Mouse (Mus musculus) neural tube, embryonic 10.5 days (tissue): Measurements from ENCODE around the gene Gm44965.

Source experiments
- DNase-seq: peaks from one replicate; pipeline ENCODE4 v3.0.0-alpha.2; 2017; ENCODE audit warnings: low spot score; ENCODE audit errors: extremely low spot score

Gene Gm44965

DNA sequence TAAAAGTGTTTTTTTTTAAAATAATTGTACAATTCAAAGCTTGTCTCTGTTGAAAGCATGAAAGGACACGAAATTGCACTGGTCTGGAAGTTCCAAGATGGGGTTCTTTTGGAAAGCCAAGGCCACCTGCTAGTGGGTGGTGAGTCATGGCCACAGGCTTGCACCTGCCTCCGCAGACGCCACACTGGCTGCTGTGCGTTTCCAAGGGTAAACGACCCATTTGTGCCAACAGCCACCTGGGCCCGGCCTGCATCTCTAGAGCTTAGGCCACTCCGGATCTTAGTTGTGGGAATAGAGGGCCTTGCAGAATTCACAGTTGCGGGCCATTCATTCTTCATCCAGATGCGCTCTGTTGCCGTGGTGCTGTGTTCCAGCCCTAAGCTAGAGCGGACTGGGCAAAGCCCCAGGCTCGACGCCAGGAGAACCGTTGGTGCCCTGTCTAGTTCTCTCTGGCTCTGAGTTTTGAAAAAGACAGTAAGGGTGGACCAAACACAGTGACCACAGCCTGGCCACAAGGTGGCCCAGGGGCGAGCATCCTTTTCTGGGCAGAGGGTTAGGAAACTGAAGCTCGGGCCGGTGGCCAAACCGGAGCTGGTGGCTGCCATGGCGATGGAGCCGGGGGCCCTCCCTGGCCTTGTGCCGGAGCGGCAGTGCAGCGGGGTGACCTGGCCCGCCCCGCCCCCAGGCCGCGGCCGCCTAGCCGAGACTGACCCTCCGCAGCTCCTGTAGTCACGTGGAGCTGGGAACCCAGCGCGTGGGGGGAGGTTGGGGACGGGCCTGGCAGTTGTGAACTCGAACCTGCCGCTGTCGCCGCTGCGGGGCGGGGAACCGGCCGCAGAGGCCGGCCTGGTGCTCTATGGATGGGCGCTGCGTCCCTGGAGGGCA is at the start of gene Gm44965, which contains the start of gene Repin1:
Gene Gm44965 (plus strand): TSS at position 784 of the 885 bp plus-strand sequence.
Gene Repin1 (plus strand): TSS at position 726 of the 885 bp plus-strand sequence.
- DNase-seq: peak; percentile 93

DNA sequence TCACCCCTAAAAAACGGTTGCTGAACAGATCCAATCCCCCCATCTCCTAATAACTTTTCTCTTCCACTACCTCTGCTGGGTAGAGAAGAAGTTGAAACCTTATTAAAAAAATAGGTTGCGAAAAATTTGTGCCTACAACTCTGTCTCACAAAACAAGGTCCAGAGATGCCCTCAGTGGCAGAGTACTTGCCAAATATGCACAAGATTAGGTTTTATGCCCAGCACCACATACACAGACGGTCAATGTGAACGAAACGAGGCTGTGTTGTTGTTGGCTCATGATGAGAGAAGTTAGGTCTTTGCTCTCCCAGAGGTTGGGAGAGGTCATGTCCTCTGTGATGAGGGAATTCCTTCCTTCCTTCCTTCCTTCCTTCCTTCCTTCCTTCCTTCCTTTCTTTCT is 48.5 kb upstream of the Gm44965 start:
- no peak for DNase-seq

DNA sequence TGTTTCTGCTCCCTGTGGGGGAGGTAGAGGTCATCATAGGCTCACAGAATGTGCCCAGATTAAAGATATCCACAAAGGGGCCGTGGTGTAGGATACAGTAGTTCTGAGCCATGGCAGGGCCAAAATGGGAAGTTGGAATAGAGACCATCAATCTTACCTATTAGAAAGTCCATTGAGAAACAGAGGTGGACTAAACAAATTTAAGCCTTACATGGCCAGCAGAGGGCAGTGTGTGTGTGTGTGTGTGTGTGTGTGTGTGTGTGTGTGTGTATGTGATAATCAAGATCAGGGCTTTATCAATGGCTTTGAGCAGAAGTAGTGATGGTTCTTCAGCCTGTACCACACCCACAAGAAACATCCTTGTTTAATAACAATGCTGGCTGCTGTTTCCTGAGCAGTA is 47.5 kb upstream of the Gm44965 start:
- peak; percentile 37 for DNase-seq

DNA sequence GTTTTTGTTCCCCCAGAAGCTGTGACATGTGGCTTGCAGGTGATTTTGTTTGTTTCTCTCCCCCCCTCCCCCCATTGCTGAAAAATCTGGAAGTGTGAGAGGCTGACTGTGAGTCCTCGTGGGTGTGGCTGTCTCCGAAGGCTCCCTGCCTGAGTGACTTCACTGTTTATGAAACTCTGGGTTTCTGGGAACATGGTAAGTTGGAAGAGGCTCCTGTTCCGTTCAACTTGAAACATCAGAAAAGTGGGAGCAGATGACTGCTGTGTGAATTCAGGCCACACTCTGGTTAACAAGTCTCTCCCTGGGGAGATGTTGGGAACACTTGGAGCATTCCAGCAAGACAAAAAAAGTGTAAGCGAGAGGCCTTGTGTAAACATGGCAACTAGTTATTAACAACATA is 46.9 kb upstream of the Gm44965 start:
- no peak for DNase-seq

DNA sequence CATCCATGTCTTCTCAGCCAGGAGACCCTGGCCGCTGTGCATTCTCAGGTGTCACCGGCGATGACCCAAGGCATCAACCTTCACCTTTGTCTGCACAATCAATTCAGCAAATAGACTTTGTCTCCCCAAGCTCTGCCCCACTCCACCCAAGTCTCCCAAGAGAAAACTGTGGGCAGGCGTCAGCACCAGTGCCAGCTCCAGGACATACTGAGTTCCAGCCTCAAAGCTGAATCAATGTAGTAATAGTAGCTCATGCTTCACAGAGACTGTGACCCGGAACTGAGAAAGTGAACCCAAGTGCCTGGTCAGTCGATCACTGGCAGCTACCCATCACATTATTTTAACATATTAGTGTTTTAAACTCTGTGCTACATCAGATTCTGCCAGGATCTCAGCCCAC is 45.4 kb upstream of the Gm44965 start:
- DNase-seq: no peak

DNA sequence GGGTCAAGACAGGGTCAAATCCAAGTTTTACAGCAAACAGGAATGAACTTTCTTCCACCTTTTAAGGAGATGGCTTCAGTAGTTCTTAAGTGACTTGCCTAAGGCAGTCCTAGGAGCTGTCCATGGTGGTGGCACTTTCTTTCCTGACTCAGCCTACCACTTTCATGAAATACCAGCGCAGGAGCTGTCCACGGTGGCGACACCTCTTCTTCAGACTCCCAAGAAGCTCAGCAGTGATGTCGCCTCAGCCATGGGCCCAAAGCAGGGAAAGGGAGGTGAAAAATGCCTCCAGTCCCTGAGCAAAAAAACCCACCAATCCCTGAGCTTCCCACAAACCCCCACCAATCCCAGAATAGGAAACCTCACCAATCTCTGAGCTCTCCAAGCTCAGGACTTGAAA is 40.8 kb upstream of the Gm44965 start:
- DNase-seq: peak; percentile 34

DNA sequence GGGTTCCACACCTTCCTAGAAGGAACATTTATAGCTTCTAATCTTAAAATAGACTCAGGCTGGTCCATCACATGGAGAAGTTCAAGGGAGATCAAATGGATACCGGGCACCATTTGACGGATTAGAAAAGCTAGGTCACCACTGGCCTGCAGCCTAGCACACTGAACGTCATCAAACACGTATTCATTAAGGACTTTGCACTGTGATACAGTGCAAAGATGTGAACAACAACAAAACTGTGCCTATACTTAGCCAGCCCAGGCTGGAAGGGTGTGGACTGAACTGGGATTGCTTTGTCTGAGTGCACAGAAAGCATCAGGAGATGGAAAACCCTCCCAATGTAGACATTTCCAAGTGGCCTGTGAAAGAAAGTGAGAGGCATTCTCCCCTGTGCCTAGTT is 39.9 kb upstream of the Gm44965 start:
- DNase-seq: no peak

DNA sequence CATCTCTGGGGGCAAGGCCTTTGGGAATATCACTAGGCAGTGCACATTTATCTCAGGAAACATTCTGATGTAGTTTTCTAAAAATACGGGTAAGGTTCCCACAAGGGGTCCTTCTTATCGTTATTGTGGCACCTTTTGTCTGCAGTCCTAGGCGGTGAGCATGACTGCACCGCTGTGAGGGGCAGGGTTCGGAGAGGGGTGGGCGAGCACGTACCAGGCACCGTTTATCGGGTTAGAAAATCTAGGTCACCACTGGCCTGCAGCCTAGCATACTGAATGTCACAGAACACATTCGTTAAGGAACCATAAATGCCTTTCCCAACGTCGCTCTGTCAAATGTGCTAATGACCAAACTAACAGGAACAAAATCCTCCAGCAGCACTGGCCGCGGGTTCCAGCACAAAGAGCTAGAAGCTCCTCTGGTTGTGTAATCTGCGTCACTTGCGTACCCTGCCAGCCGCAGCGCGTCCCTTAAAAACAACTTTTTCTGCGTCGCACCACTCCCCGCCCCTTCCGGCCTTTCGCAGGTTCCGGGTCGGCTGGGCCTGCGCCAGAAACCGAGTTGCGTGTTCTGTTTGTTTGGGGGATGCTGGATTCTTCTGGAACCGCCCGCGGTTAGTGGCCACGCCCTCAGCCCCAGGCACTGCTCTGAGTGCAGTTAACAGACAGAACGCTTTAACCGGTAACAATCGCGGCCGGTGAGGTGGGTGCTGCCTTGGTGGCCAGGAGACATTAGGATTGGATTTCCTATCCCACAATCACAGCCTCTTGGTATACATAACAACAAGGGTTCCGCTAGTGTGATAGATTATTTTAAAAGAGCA is 39.2 kb upstream of the Gm44965 start, which contains the start of gene Lrrc61:
Gene Lrrc61 (plus strand): TSS at position 517 of the 824 bp plus-strand sequence.
- peak; percentile 91 for DNase-seq

DNA sequence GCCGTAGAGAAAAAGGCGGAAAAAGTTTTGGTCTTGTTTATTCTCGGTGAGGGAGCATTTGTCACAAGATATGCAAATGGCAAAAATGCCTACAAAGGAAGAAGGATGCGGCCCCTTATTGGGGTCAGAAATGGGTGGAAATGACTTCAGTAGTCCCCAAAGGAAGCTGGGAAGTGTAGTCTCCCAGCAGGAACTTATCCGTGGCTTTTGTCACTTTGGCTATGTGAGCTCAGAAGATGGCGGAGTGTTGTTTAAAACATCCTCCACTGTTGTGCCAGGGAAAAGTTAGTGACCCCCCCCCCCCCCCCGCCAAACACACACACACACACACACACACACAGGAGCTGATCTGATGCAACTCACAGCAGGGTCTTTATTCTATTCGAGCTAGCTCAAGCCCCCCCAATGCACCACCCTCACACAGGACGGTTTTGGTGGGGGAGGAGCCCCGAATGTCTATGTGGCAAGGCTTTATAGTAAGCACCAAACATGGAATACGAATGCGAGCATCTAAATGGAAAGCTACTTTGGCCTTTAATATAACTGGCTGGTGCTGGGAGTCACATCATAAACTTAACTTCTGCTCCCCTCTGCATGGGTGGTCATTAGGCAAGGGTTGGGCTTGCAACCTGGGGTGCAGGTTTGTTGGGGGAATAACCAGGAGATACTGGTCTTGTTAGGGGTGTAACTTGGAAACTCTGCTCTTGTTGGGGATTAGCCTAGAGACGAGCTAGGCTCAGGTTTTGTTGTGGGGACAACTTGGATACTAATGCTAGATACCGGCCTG is 38.4 kb upstream of the Gm44965 start:
- peak; percentile 34 for DNase-seq

DNA sequence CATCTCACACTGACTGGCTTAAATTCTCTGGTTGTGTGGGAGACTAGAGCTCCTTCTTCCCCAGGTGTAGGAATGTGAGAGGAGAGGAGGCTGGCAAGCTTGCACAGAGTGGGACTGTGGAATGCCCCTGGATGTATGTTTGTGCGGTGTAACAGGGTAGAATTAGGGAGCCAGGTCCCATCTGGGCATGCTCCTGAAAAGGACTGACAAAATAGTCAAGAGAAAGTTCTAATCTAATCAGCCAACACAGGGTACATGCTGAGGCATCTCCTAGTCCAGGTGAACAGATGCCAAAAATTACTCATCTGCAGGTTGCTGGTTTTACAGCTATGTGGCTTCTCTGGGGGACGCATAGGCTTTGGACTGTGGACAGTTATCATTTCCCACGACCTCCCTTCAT is 37.8 kb upstream of the Gm44965 start:
- no peak for DNase-seq

DNA sequence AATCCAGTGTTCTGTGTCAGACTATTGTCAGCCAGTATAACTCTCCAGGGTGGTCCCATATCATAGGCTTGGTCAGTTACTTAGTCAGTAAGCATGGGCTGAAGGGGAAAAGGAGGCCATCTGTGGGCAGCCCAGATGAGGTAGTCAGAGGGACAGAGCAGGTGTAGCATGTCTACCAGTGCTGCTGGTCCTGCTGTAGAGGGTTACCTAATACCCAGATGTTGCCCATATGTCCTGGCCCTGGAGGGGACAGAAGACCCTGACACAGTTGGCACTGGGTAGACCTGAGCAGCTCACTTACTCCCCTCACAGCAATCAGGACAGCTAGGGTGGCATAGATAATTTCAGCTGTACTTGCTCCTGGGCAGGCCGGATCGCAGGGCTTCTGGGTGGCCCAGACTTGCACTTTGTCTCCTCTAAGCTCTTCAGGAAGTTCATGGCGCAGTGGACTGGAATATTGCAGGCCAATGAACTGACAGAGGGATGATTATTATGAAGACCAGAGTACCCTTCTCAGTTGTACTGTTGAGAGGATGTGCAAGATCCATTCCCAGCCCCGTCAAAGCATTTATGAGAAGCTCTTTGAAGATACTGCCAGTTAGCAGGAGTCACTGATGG is 27.9 kb upstream of the Gm44965 start:
- DNase-seq: no peak

DNA sequence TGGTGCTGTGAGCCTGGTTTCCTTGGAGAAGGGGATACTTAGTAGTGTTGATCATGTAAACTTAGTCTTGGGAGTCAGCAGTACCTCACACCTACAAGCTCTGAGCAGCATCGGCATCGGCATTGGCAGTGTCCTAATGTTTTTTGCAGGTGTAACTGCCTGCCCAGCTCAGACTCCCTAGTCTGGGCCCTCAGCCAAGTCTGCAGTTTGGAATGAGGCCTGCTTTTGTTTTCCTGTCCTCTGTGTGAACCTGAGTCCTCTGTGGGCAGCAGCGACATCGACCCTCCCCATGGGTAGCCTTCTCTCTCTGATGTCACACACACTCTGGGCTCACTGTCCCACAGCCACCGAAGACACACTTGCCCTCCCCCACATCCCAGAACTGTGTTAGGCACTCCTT is 27.4 kb upstream of the Gm44965 start:
- DNase-seq: no peak

DNA sequence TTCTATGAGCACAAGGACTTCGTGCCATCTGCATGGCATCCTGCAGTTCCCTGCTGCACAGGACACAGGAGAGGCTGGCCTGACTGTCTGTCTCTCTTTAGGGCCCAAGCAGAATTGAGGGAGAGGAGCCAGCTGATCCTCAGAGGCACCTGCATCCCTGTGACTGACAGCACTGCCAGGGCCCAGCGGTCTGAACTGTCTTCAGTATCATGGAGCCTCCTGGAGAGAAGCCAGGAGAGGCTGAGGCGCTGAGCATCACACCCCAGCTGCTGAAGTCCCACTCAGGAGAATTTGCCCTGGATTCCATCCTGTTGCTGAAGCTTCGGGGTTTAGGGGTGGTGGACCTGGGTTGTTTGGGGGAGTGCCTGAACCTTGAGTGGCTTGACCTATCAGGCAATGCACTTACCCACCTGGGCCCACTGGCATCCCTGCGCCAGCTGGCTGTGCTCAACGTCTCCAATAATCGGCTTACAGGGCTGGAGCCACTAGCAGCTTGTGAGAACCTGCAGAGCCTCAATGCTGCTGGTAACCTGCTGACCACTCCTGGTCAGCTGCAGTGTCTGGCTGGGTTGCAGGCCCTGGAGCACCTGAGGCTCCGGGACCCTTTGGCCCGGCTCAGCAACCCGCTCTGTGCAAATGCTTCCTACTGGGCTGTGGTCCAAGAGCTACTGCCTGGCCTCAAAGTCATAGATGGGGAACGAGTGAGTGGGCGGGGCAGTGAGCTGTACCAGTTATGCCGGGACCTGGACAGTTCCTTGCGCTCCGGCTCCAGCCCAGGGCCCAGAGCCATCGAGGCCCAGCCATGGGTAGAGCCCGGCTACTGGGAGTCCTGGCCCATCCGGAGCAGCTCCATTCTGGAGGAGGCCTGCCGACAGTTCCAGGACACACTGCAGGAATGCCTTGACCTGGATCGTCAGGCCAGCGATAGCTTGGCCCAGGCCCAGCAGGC is 25.4 kb upstream of the Gm44965 start:
- no peak for DNase-seq

DNA sequence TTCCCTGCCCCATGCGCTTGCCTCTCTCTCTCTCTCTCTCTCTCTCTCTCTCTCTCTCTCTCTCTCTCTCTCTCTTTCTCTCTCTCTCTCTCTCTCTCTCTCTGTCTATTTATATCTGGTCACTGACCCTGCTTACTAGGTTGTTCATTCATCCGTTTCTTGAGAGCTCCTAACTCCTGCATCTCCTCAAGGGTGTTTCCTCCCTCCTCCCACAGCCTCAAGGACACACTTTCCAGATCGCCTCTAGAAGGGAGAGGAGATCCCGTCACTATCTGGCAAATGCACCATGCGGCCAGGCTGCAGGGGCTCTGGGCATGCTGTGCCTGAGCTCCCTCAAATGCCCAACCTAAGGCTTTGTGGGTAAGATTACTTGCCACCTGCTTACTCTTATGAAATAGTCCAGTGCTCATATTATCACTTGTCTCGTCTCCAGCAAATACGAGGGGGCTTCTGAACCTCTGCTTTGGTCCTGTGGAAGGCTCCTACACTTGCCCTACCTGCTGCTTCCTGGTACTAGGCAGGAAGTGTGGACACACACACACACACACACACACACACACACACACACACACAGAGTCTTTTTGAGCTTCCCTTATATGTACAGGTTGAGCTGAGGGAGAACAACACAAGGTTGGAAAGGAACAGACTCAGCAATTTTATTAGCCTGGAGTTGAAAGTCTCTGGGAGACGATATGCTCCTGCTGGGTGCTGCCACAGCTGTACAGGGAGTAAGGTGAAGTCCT is 24.5 kb upstream of the Gm44965 start:
- DNase-seq: no peak

DNA sequence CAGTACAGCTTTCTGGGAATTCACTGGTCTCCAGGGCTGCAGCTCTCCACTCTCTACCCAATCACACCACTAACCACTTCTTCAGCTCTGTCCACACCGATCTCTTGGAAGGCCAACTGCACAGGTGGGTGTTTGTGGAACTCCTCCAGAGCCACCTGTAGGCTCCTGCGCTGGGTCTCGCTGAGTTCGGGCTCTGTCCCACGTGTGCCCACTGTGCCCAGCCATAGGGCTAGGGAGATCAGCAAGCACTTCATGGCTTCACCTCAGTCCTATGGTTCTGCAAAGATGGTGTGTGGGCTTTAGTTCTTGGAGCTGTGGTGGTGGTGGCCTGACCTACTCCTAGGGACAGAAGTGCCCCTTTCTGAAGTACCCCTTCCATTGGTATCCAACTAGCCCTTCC is 21.7 kb upstream of the Gm44965 start:
- no peak for DNase-seq

DNA sequence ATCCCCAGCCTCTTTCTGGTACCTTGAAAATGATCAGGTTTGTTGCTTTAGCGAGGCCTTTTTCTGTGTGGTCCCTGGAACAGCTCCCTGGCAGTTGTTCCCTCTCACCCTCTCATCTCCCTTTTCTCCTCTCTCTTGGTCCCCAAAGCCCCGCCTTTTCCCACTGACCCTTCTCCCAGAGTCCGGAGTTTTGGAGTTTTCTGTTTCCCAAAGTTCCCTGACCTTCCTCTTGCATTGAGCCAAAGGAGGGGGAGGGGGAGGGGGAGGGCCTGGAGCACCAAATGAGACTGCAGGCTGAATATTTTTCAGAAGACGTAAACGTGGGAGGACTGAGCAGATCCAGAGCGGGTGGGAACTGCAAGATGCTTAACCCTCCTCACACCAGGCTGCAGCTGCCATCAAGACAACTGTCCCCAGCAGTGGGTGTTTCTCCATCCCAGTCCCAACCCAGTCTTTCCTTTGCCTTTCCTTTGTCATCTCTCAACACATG is 21.1 kb upstream of the Gm44965 start, which contains the start of gene Rarres2:
Gene Rarres2 (minus strand): TSS at position 218 of the 490 bp plus-strand sequence.
- no peak for DNase-seq

DNA sequence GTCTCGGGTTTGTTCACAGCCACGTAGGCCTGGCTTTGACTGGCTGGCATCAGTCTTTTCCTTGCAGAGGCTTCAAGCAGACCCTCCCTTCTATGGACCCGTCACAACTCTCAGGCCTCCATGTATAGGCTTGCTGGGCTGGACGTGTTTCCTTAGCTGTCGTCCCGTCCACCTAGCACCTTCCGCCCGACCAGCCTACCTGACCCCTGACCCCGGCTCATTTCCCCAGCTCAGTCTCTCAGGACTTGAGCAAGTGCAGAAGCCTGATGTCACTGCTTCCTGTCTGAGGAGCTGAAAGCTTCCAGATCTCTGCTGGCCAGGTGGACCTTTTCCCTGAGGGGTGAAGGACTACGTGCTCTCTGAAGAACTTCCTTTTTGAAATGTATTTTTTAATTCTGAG is 20.5 kb upstream of the Gm44965 start:
- peak; percentile 32 for DNase-seq

DNA sequence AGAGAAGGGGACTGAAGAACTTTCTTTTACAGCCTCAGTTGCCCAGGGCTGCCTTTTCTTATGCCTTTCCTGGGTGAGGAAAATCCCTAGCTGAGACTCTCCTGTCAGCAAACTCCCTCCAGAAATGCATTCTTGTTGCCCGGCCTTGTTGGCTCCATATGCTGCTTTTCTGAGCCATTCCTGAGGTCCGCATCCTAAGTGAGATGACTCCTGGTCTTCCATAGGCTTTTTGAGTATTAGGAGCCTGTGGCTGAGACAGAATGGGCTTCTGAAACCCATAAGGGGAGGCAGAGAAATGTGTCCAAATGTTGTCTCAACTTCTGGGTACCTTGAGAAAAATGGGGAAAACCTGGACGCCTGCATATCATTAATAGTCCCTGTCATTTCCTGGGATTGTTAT is 19.8 kb upstream of the Gm44965 start:
- no peak for DNase-seq

DNA sequence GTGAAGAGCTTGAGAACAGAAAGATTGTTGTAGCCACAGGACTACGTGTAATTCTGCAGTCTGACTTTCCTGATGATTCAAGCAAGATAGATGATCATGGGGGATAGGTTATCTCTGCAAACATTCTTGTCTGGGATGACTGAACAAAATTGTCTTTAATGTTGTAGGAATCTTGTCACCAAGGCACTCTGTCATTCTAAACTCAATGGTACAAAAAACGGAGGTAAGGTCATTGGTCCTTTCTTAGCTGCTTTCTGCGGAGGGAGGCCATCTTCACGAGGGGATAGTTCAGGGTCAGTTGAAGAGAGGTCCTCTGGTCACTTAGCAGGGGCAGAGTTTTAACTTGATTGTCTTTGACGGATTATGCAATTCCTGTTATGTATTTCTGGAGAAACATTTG is 15.0 kb upstream of the Gm44965 start:
- no peak for DNase-seq
